Mouse (Mus musculus) cortical plate, adult 2 months (tissue): ENCODE results near the gene Pld5. TPM values are rescaled to one million over a fixed set of nuclear protein-coding genes. Genes with fewer than 3 reads are reported as not detected.

Experiments
- H3K27ac ChIP-seq: fragments of 200-500 bp; 2 replicates; pipeline ENCODE4 v1.5.1; 2012; ENCODE audit warnings: low read length, control low read depth, inconsistent platforms; ENCODE audit not compliant: insufficient read depth
- H3K4me1 ChIP-seq: fragments of 200-500 bp; 2 replicates; pipeline ENCODE4 v1.6.1; 2011; ENCODE audit warnings: low read length; ENCODE audit not compliant: control insufficient read depth, insufficient read depth
- H3K4me3 ChIP-seq: fragments of 200-500 bp; 2 replicates; pipeline ENCODE4 v1.5.1; 2011; ENCODE audit warnings: mild to moderate bottlenecking, low read length, control low read depth; ENCODE audit not compliant: insufficient read depth
- CTCF ChIP-seq: fragments of 200-500 bp; IDR thresholded peaks from 2 replicates; pipeline ENCODE4 v1.5.1; 2011; ENCODE audit warnings: mild to moderate bottlenecking, control low read depth, low read length; ENCODE audit not compliant: insufficient read depth; ENCODE audit errors: extremely low read depth
- POLR2A ChIP-seq: fragments of 200-500 bp; IDR thresholded peaks from 2 replicates; pipeline ENCODE4 v1.6.1; 2011; ENCODE audit warnings: mild to moderate bottlenecking, low read length, control low read depth; ENCODE audit not compliant: insufficient read depth; ENCODE audit errors: extremely low read depth
- polyA plus RNA-seq: library from polyadenylated mRNA; depleted of rRNA; stranded (reverse); fragments of >200 nt; gene quantifications from 2 replicates; pipeline ENCODE4 v1.2.3, GENCODE M21; 2012

The Pld5 gene
- polyA plus RNA-seq, 1 experiment: 4.0 TPM

- no peak for TF ChIP-seq POLR2A
- TF ChIP-seq CTCF: no peak
- H3K27ac ChIP-seq: no peak overlapping the region
- no peaks in the 10 kb centered on the region for H3K4me1 ChIP-seq
- no peak overlapping the region for H3K4me3 ChIP-seq
Measured at GRCm38 (mm10) chr1:176089382-176089781, 185.7 kb downstream of the Pld5 start.

DNA sequence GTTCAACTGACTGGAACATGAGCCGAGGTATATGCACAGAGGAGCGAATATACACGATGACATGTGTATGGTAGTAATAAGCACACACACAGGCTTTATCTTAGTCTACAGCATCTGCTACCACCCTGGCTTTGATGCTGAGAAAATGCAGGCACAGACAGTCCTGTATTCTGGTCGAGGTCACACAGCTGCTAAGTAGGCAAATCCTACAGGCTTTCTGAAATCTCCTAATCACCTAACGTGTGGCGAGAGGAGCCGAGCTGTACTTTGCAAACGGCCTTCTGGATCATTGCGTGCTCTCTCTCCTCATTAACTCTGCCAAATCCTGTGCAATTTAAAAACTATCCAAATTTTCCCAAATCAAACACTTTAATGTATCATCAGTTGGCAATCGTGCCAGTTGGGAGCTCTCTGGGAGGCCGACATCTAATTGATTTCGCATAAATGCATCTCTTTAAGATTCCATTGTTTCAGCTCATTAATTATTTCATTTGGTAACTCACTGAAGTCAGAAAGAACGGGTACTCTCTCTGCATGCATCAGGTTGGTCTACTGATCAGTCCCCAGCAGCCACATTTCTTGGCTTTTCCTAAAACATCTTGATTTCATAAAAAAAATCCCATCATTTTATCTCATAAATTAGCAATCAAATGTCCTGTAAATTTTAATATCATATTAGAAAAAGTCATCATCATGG, 189.0 kb downstream of the Pld5 start:
- TF ChIP-seq CTCF (no peak), POLR2A (no peak)
- Histone ChIP-seq H3K27ac (no peak overlapping the region), H3K4me1 (no peaks in the 10 kb centered on the region), H3K4me3 (no peak overlapping the region)

- no peak for TF ChIP-seq POLR2A
- no peak for TF ChIP-seq CTCF
- Histone ChIP-seq H3K4me3 (no peak overlapping the region), H3K27ac (no peak overlapping the region), H3K4me1 (no peaks in the 10 kb centered on the region)
Measured at GRCm38 (mm10) chr1:176082306-176082705, 192.8 kb downstream of the Pld5 start.

DNA sequence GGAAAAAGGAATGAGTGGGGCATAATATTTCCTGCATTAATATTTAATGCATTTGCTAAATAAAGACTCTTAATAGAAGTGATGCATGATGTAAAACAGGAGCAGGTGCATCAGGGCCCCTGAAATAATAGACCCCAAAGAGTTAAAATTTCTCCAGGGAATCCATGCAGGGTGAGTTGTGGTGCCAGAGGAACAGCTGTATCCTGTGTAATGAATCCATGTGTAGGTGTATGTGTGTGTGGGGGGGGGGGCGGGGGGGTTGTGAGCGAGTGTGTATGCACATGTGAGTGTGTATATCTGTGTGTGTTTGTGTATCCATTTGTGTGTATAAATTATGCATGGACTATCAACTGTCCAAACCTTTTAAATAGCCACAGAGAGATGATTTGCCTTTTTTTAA, 194.1 kb downstream of the Pld5 start:
- H3K4me3 ChIP-seq: no peak overlapping the region
- no peak for TF ChIP-seq POLR2A
- TF ChIP-seq CTCF: no peak
- no peaks in the 10 kb centered on the region for H3K4me1 ChIP-seq
- no peak overlapping the region for H3K27ac ChIP-seq

GRCm38 (mm10) chr1:176078410-176078809, 196.7 kb downstream of the Pld5 start:
- H3K27ac ChIP-seq: no peak overlapping the region
- H3K4me1 ChIP-seq: no peaks in the 10 kb centered on the region
- H3K4me3 ChIP-seq: no peak overlapping the region
- TF ChIP-seq POLR2A (no peak), CTCF (no peak)

DNA sequence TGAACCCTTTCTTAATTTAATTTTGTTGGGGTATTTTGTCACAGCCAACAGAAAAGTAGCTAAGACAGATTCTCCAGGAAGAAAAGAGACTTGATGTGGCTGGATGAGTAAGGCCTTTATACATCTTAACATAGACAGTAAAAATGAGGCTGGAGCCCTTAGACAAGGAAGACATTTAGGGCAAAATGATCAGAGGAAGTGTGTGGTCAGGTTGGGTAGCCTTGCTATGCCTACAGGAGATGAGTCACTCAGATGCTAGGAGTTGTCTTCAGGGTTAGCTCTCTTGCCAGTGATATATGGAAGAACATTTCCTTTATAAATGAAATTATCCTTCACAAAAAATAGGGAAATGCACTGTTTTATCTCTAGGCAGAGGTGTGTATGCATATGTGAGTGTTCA, 198.3 kb downstream of the Pld5 start:
- Histone ChIP-seq H3K4me1 (peaks cover 3% of the 10 kb centered on the region; the same call in 1 of the 2 replicates), H3K27ac (no peak overlapping the region), H3K4me3 (no peak overlapping the region)
- no peak for TF ChIP-seq CTCF
- no peak for TF ChIP-seq POLR2A

DNA sequence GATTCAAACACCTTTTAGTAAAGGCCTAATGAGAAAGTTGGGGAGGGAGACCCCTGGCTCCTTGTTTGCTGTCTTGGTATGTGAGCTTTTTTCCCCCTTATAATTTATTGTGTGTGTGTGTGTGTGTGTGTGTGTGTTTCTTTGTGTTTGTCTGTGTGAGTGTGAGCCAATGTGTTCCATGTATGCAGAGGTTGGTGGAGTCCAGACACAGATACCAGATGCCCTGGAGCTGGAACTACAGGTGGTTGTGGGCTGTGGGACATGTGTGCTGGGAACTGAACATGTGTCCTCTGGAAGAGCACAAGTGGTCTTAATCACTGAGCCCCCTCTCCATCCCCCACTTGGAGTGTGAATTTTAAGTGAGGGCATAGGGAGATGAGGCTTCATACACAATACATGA, 199.3 kb downstream of the Pld5 start:
- H3K27ac ChIP-seq: no peak overlapping the region
- peaks cover 3% of the 10 kb centered on the region; the same call in 1 of the 2 replicates for H3K4me1 ChIP-seq
- no peak overlapping the region for H3K4me3 ChIP-seq
- TF ChIP-seq CTCF (no peak), POLR2A (no peak)

GRCm38 (mm10) chr1:176075409-176075808, 199.7 kb downstream of the Pld5 start:
- TF ChIP-seq CTCF (no peak), POLR2A (no peak)
- Histone ChIP-seq H3K27ac (no peak overlapping the region), H3K4me3 (no peak overlapping the region), H3K4me1 (peaks cover 3% of the 10 kb centered on the region; the same call in 1 of the 2 replicates)

DNA sequence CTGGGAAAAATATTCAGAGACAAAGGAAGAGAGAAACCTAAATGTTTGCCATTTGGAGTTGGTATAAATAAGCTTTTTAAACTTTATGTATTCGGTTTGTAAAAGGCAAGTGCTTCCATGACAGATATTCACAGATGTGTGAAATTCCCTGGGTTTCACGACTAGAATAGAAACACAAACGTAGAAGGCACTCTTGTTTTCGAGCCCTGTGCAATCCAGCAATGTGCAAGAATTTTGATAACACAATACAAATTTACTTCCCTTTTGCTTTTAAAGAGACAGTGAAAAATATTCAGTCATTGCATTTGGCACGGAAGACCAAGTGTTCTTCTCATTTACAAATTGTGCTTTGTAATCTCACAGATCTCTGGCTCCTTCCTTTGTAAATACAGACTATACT, 200.6 kb downstream of the Pld5 start:
- TF ChIP-seq CTCF (no peak), POLR2A (no peak)
- no peak overlapping the region for H3K27ac ChIP-seq

GRCm38 (mm10) chr1:176065281-176065680, 209.8 kb downstream of the Pld5 start:
- TF ChIP-seq POLR2A (no peak), CTCF (no peak)
- H3K4me1 ChIP-seq: no peaks in the 10 kb centered on the region
- no peak overlapping the region for H3K4me3 ChIP-seq
- no peak overlapping the region for H3K27ac ChIP-seq

More for the DNA sequence above, 200.6 kb downstream of the Pld5 start:
- Histone ChIP-seq H3K4me3 (no peak overlapping the region), H3K4me1 (peaks cover 3% of the 10 kb centered on the region; the same call in 1 of the 2 replicates)

- no peak for TF ChIP-seq POLR2A
- TF ChIP-seq CTCF: no peak
- Histone ChIP-seq H3K27ac (no peak overlapping the region), H3K4me1 (no peaks in the 10 kb centered on the region), H3K4me3 (no peak overlapping the region)
Measured at GRCm38 (mm10) chr1:176064471-176064870, 210.6 kb downstream of the Pld5 start.
